Mouse (Mus musculus) brain, embryonic 14.5 days (tissue): ENCODE measurements around the gene Eif2a.

Experiments
- CTCF ChIP-seq: fragments of 200-500 bp; IDR thresholded peaks from 2 replicates; pipeline ENCODE4 v1.5.1; 2012; ENCODE audit warnings: inconsistent platforms, mild to moderate bottlenecking, moderate library complexity, borderline replicate concordance; ENCODE audit not compliant: insufficient read depth, insufficient read length; ENCODE audit errors: extremely low read depth
- POLR2A ChIP-seq: fragments of 200-500 bp; IDR thresholded peaks from 2 replicates; pipeline ENCODE4 v1.6.1; 2012; ENCODE audit warnings: mild to moderate bottlenecking, inconsistent platforms, borderline replicate concordance; ENCODE audit not compliant: poor library complexity, insufficient read depth, insufficient read length, severe bottlenecking; ENCODE audit errors: extremely low read depth

- TF ChIP-seq POLR2A (no peak), CTCF (no peak)
Observed at GRCm38 (mm10) chr3:58513483-58513882, 12.1 kb upstream of the Eif2a start.
